Mouse (Mus musculus): ENCODE data around the gene Raph1. TPM values are rescaled to one million over a fixed set of nuclear protein-coding genes. Genes with fewer than 3 reads are reported as not detected.
"Not testable (repeated sequence)": the region's sequence is repeated elsewhere in the genome, so short reads cannot be mapped to it uniquely, and the experiment has no call there.

Gene Raph1
- polyA plus RNA-seq, 1 experiment from 2014 or later, result 23.4 TPM

GRCm38 (mm10) chr1:60482881-60483280, 84.0 kb downstream of the Raph1 start:
- no peak overlapping the region for H3K9ac ChIP-seq (replicated peaks)
- no peak for ATAC-seq
- H3K4me2 ChIP-seq (replicated peaks), result no peak overlapping the region
- no peak overlapping the region for H3K4me3 ChIP-seq (replicated peaks)
- WGBS, result 97% methylated on average over 1 of the region's 1 CpGs
- no peaks in the 10 kb centered on the region for H3K9me3 ChIP-seq
- H3K36me3 ChIP-seq, result peaks cover 31% of the 10 kb centered on the region
- H3K4me1 ChIP-seq (replicated peaks), result no peaks in the 10 kb centered on the region
- no peak overlapping the region for H3K27ac ChIP-seq
- no peaks in the 10 kb centered on the region for H3K27me3 ChIP-seq

- 50% methylated on average over 1 of the region's 1 CpGs for WGBS
- H3K36me3 ChIP-seq, result peaks cover 34% of the 10 kb centered on the region
- no peak overlapping the region for H3K9ac ChIP-seq (replicated peaks)
- no peak overlapping the region for H3K4me2 ChIP-seq (replicated peaks)
- no peak overlapping the region for H3K4me3 ChIP-seq (replicated peaks)
- no peaks in the 10 kb centered on the region for H3K9me3 ChIP-seq
- no peaks in the 10 kb centered on the region for H3K4me1 ChIP-seq (replicated peaks)
- no peaks in the 10 kb centered on the region for H3K27me3 ChIP-seq
- ATAC-seq, result no peak
- H3K27ac ChIP-seq, result no peak overlapping the region
These were observed 85.3 kb downstream of the Raph1 start for GRCm38 (mm10) chr1:60481561-60481960.

GRCm38 (mm10) chr1:60470541-60470940, 96.4 kb downstream of the Raph1 start:
- Histone ChIP-seq H3K4me2 (replicated peaks) (no peak overlapping the region), H3K36me3 (peaks cover 39% of the 10 kb centered on the region), H3K4me1 (replicated peaks) (no peaks in the 10 kb centered on the region), H3K4me3 (replicated peaks) (no peak overlapping the region), H3K27me3 (no peaks in the 10 kb centered on the region), H3K27ac (no peak overlapping the region), H3K9ac (replicated peaks) (no peak overlapping the region), H3K9me3 (no peaks in the 10 kb centered on the region)
- no peak for ATAC-seq
- 89% methylated on average over 7 of the region's 7 CpGs for WGBS

GRCm38 (mm10) chr1:60469491-60469890, 97.4 kb downstream of the Raph1 start:
- Histone ChIP-seq H3K4me2 (replicated peaks) (no peak overlapping the region), H3K36me3 (peaks cover 46% of the 10 kb centered on the region), H3K4me1 (replicated peaks) (no peaks in the 10 kb centered on the region), H3K9me3 (no peaks in the 10 kb centered on the region), H3K4me3 (replicated peaks) (no peak overlapping the region), H3K27ac (no peak overlapping the region), H3K27me3 (no peaks in the 10 kb centered on the region), H3K9ac (replicated peaks) (no peak overlapping the region)
- WGBS, result 93% methylated on average over 2 of the region's 2 CpGs
- no peak for ATAC-seq

GRCm38 (mm10) chr1:60460623-60461022, 106.3 kb downstream of the Raph1 start:
- Histone ChIP-seq H3K4me3 (replicated peaks) (no peak overlapping the region), H3K36me3 (peaks cover 30% of the 10 kb centered on the region)
- 90% methylated on average over 1 of the region's 1 CpGs for WGBS

GRCm38 (mm10) chr1:60449896-60450295, 117.0 kb downstream of the Raph1 start:
- H3K4me3 ChIP-seq (replicated peaks), result no peak overlapping the region
- 57% methylated on average over 1 of the region's 1 CpGs for WGBS
- no peak for ATAC-seq

More at GRCm38 (mm10) chr1:60460623-60461022, 106.3 kb downstream of the Raph1 start:
- no peak overlapping the region for H3K27ac ChIP-seq
- no peaks in the 10 kb centered on the region for H3K9me3 ChIP-seq
- H3K4me1 ChIP-seq (replicated peaks), result no peaks in the 10 kb centered on the region
- no peak overlapping the region for H3K4me2 ChIP-seq (replicated peaks)
- H3K27me3 ChIP-seq, result no peaks in the 10 kb centered on the region
- ATAC-seq, result no peak
- no peak overlapping the region for H3K9ac ChIP-seq (replicated peaks)

GRCm38 (mm10) chr1:60447067-60447466, 119.8 kb downstream of the Raph1 start:
- Histone ChIP-seq H3K4me1 (replicated peaks) (no peaks in the 10 kb centered on the region), H3K4me3 (replicated peaks) (no peak overlapping the region), H3K27ac (no peak overlapping the region), H3K4me2 (replicated peaks) (no peak overlapping the region), H3K9ac (replicated peaks) (no peak overlapping the region), H3K36me3 (peaks cover 28% of the 10 kb centered on the region), H3K9me3 (no peaks in the 10 kb centered on the region), H3K27me3 (no peaks in the 10 kb centered on the region)
- no peak for ATAC-seq
- WGBS, result 91% methylated on average over 12 of the region's 12 CpGs

More at GRCm38 (mm10) chr1:60449896-60450295, 117.0 kb downstream of the Raph1 start:
- H3K36me3 ChIP-seq, result peaks cover 29% of the 10 kb centered on the region
- H3K9ac ChIP-seq (replicated peaks), result no peak overlapping the region
- no peak overlapping the region for H3K27ac ChIP-seq
- no peaks in the 10 kb centered on the region for H3K9me3 ChIP-seq
- H3K27me3 ChIP-seq, result no peaks in the 10 kb centered on the region
- H3K4me1 ChIP-seq (replicated peaks), result no peaks in the 10 kb centered on the region
- no peak overlapping the region for H3K4me2 ChIP-seq (replicated peaks)

- not testable (repeated sequence) for H3K9me3 ChIP-seq; H3K4me2 ChIP-seq (replicated peaks); ATAC-seq; H3K9ac ChIP-seq (replicated peaks); H3K27ac ChIP-seq; H3K4me1 ChIP-seq (replicated peaks); H3K4me3 ChIP-seq (replicated peaks); H3K27me3 ChIP-seq
- H3K36me3 ChIP-seq, result peaks cover 25% of the 10 kb centered on the region
- WGBS, result 70% methylated on average over 5 of the region's 5 CpGs
These were observed 125.5 kb downstream of the Raph1 start for GRCm38 (mm10) chr1:60441438-60441837.

- WGBS, result 23% methylated on average over 1 of the region's 1 CpGs
- Histone ChIP-seq H3K27me3 (no peaks in the 10 kb centered on the region), H3K27ac (no peak overlapping the region), H3K9me3 (no peaks in the 10 kb centered on the region), H3K36me3 (peaks cover 5% of the 10 kb centered on the region), H3K9ac (replicated peaks) (no peak overlapping the region), H3K4me2 (replicated peaks) (no peak overlapping the region), H3K4me1 (replicated peaks) (0 out of 2 replicates have a peak, but pooled peaks cover 7% of the 10 kb centered on the region), H3K4me3 (replicated peaks) (no peak overlapping the region)
- no peak for ATAC-seq
These were observed 134.4 kb downstream of the Raph1 start for GRCm38 (mm10) chr1:60432497-60432896.

Small RNAs within 50 kb of the gene (microRNA-seq; reads per million reads assigned to microRNA genes)
- gene Gm23762, result not detected

Other genes with a start within 250 kb of the Raph1 start
- 14.5 and 16.1 TPM in 2 replicates for gene Cyp20a1, start 223.8 kb downstream of the Raph1 start, polyA plus RNA-seq (2015; fragmentation: Nextera tagmentation; extraction: Ambion mirVana)
- gene Abi2, start 157.5 kb downstream of the Raph1 start, polyA plus RNA-seq (2015; fragmentation: Nextera tagmentation; extraction: Ambion mirVana), result 72.3 and 78.4 TPM in 2 replicates
- gene Cd28, start 149.7 kb upstream of the Raph1 start, polyA plus RNA-seq (2015; fragmentation: Nextera tagmentation; extraction: Ambion mirVana), result 0.10 and 0.16 TPM in 2 replicates

All from midbrain, embryonic 13.5 days (tissue).